Mouse (Mus musculus): Measurements from ENCODE around the gene Dhtkd1. TPM values are rescaled to one million over a fixed set of nuclear protein-coding genes. Genes with fewer than 3 reads are reported as not detected.
A peak's percentile ranks its signal among the peaks of the same experiment; 100 is the strongest.
"Not testable (repeated sequence)": the region's sequence is repeated elsewhere in the genome, so short reads cannot be mapped to it uniquely, and the experiment has no call there.

Gene Dhtkd1
- 1.9 and 2.2 TPM in 2 replicates for polyA plus RNA-seq (2014; fragmentation: Nextera tagmentation; extraction: Ambion mirVana)

DNA sequence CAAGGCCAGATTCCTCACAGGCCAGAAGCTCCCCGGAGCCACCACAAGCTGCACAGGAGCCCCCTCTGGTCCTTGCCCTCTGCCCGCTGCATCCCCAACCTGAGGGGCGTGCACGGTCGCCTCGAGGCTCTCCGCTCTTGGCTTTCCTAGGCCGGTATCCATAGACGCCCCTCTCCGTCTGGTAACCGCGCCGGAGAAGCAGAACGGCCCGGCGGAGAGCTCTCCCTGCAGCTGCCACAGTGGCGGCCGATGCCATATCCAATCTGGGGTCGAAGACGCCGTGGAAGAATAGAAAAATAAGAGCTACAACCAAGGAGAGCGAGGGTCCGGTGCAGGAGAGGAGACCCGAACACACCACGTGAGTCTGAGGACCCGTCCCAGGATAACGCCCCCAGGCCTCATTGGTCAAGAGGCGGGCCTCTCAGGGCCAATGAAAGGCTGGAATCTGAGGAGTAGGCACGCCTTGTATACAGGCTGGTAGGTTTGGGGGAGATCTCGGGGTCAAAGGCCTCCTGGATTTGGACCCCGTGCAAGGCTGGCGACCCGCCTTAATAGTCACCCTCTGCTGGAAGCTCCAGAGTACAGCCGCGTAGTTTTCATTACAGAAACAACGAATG lies at the start of gene Dhtkd1:
Gene Dhtkd1 (minus strand): TSS at position 377 of the 617 bp plus-strand sequence.
- H3K27ac ChIP-seq (replicated peaks; ENCODE audit: low read depth, low read length): no peak within 1 kb of the TSS
- H3K27me3 ChIP-seq (replicated peaks; ENCODE audit: control insufficient read depth, insufficient read depth, low read length): no peaks in the 10 kb centered on the region
- H3K4me3 ChIP-seq (ENCODE audit: low read depth, low read length): peak within 1 kb of the TSS; percentile 53
- H3K4me1 ChIP-seq (ENCODE audit: control insufficient read depth, insufficient read depth, low read length): no peaks in the 10 kb centered on the region; the same call in 1 of the 2 replicates
- peak; percentile 95 for ATAC-seq (ENCODE audit: low read depth)
- DNase-seq (ENCODE audit: low spot score): peak; percentile 88
- no peaks in the 10 kb centered on the region for H3K9me3 ChIP-seq (ENCODE audit: control insufficient read depth, low read length)
- peak within 1 kb of the TSS; percentile 68 for H3K4me2 ChIP-seq (ENCODE audit: low read depth, low read length)
- H3K36me3 ChIP-seq (ENCODE audit: control insufficient read depth, insufficient read depth, low read length): no peaks in the 10 kb centered on the region
- H3K9ac ChIP-seq (ENCODE audit: low read depth, low read length): peak within 1 kb of the TSS; percentile 66
- WGBS: 0% methylated on average over 35 of the region's 36 CpGs

DNA sequence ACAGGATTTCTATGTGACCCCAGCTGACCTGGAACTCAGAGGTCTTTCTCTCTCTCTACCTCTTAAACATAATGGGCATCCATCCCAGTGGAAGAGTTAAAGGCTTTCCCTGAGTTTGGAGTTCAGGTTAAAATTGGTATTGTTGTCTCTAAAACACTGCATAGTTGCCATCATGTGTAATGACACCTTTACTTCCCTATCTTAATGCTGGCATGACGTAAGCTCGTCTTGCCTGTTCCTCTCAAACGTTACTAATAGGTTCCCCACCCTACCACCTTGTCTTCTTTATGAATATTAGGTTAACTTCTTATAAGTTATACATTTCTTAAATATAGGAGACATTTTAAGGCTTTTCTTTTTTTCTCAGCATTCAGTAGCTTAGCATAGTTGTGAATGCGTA lies 34.9 kb upstream of the Dhtkd1 start:
- Histone ChIP-seq H3K9me3 (ENCODE audit: control insufficient read depth, low read length) (no peaks in the 10 kb centered on the region), H3K27ac (replicated peaks; ENCODE audit: low read depth, low read length) (no peak overlapping the region), H3K4me3 (ENCODE audit: low read depth, low read length) (no peak overlapping the region), H3K27me3 (replicated peaks; ENCODE audit: control insufficient read depth, insufficient read depth, low read length) (no peaks in the 10 kb centered on the region), H3K36me3 (ENCODE audit: control insufficient read depth, insufficient read depth, low read length) (peaks cover 76% of the 10 kb centered on the region), H3K4me2 (ENCODE audit: low read depth, low read length) (no peak overlapping the region), H3K9ac (ENCODE audit: low read depth, low read length) (no peak overlapping the region), H3K4me1 (ENCODE audit: control insufficient read depth, insufficient read depth, low read length) (no peaks in the 10 kb centered on the region)
- ATAC-seq (ENCODE audit: low read depth) (no peak), DNase-seq (ENCODE audit: low spot score) (no peak)
- 90% methylated on average over 4 of the region's 4 CpGs for WGBS

DNA sequence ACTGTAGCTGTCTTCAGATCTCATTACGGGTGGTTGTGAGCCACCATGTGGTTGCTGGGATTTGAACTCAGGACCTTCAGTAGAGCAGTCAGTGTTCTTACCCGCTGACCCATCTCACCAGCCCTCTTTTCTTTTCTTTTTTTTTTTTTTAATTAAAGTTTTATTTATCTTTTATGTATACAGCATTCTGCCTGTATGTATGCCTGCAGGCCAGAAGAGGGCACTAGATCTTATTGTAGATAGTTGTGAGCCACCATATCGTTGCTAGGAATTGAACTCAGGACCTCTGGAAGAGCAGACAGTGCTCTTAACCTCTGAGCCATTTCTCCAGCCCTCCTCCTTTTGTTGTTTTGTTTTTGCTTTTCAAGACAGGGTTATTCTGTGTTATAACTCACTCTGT lies 28.0 kb upstream of the Dhtkd1 start:
- H3K4me3 ChIP-seq (ENCODE audit: low read depth, low read length); H3K4me2 ChIP-seq (ENCODE audit: low read depth, low read length); H3K4me1 ChIP-seq (ENCODE audit: control insufficient read depth, insufficient read depth, low read length); DNase-seq (ENCODE audit: low spot score); H3K9me3 ChIP-seq (ENCODE audit: control insufficient read depth, low read length); H3K9ac ChIP-seq (ENCODE audit: low read depth, low read length); ATAC-seq (ENCODE audit: low read depth); H3K27me3 ChIP-seq (replicated peaks; ENCODE audit: control insufficient read depth, insufficient read depth, low read length); H3K27ac ChIP-seq (replicated peaks; ENCODE audit: low read depth, low read length): not testable (repeated sequence)
- WGBS: 95% methylated on average over 3 of the region's 3 CpGs
- peaks cover 24% of the 10 kb centered on the region for H3K36me3 ChIP-seq (ENCODE audit: control insufficient read depth, insufficient read depth, low read length)

DNA sequence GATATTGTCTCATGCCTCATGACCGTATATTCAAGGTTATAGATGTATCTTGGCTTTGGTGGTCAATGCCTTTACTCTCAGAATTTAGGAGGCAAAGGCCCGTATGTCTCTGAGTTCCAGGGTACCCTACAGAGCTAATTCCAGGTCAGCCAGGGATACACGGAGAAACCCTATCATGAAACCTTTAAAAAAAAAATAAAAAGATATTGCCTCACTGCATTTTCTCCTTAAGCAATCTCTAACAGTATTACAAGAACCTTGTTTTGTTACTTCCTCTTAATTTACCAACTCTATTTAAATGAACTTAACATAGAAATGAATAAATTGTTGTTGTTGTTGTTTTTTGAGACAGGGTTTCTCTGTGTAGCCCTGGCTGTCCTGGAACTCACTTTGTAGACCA lies 23.4 kb upstream of the Dhtkd1 start:
- DNase-seq (ENCODE audit: low spot score) (no peak), ATAC-seq (ENCODE audit: low read depth) (no peak)
- Histone ChIP-seq H3K27ac (replicated peaks; ENCODE audit: low read depth, low read length) (no peak overlapping the region), H3K9ac (ENCODE audit: low read depth, low read length) (no peak overlapping the region), H3K36me3 (ENCODE audit: control insufficient read depth, insufficient read depth, low read length) (peaks cover 39% of the 10 kb centered on the region), H3K4me2 (ENCODE audit: low read depth, low read length) (no peak overlapping the region), H3K27me3 (replicated peaks; ENCODE audit: control insufficient read depth, insufficient read depth, low read length) (no peaks in the 10 kb centered on the region), H3K9me3 (ENCODE audit: control insufficient read depth, low read length) (0 out of 2 replicates have a peak, but pooled peaks cover 2% of the 10 kb centered on the region), H3K4me1 (ENCODE audit: control insufficient read depth, insufficient read depth, low read length) (no peaks in the 10 kb centered on the region), H3K4me3 (ENCODE audit: low read depth, low read length) (no peak overlapping the region)
- WGBS: 96% methylated on average over 3 of the region's 3 CpGs

DNA sequence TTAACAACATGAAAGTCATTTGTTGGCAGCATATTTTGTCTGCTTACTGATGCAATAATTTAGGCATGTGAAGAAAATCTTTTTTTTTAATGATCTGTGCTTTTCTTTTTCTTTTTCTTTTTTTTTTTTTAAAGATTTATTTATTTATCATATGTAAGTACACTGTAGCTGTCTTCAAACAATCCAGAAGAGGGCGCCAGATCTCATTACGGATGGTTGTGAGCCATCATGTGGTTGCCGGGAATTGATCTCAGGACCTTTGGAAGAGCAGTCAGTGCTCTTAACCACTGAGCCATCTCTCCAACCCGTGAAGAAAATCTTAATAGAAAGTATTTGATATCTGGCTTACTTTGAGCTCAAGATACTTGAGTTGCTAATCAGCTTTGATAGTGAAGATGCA lies 21.1 kb upstream of the Dhtkd1 start:
- not testable (repeated sequence) for ATAC-seq (ENCODE audit: low read depth); H3K9ac ChIP-seq (ENCODE audit: low read depth, low read length); DNase-seq (ENCODE audit: low spot score); H3K4me2 ChIP-seq (ENCODE audit: low read depth, low read length); H3K27ac ChIP-seq (replicated peaks; ENCODE audit: low read depth, low read length); H3K27me3 ChIP-seq (replicated peaks; ENCODE audit: control insufficient read depth, insufficient read depth, low read length); H3K4me3 ChIP-seq (ENCODE audit: low read depth, low read length); H3K4me1 ChIP-seq (ENCODE audit: control insufficient read depth, insufficient read depth, low read length); H3K9me3 ChIP-seq (ENCODE audit: control insufficient read depth, low read length)
- 90% methylated on average over 4 of the region's 4 CpGs for WGBS
- H3K36me3 ChIP-seq (ENCODE audit: control insufficient read depth, insufficient read depth, low read length): peaks cover 54% of the 10 kb centered on the region

DNA sequence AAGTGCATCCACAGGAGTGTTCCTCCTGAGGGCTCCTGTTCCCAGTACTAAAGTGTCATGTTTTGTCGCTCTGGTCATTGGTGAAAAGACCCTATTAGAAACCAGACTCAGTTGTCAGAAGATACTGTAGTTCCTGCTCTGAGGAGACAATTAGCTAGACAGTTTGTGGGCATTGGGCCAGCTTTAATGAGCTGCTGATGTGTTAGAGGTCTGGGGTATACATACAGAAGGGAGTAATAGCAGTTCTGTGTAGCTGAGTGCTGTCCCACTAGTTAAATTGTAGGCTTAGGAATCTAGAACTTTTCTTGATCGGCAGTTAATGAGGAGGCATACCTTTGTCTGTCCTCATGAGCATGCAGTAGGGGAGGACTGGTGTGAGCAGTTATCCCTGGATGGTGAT lies 19.7 kb upstream of the Dhtkd1 start:
- Histone ChIP-seq H3K4me1 (ENCODE audit: control insufficient read depth, insufficient read depth, low read length) (no peaks in the 10 kb centered on the region), H3K27ac (replicated peaks; ENCODE audit: low read depth, low read length) (no peak overlapping the region), H3K9ac (ENCODE audit: low read depth, low read length) (no peak overlapping the region), H3K27me3 (replicated peaks; ENCODE audit: control insufficient read depth, insufficient read depth, low read length) (no peaks in the 10 kb centered on the region), H3K9me3 (ENCODE audit: control insufficient read depth, low read length) (0 out of 2 replicates have a peak, but pooled peaks cover 2% of the 10 kb centered on the region), H3K4me3 (ENCODE audit: low read depth, low read length) (no peak overlapping the region), H3K36me3 (ENCODE audit: control insufficient read depth, insufficient read depth, low read length) (peaks cover 68% of the 10 kb centered on the region), H3K4me2 (ENCODE audit: low read depth, low read length) (no peak overlapping the region)
- WGBS: 80% methylated on average over 2 of the region's 2 CpGs
- ATAC-seq (ENCODE audit: low read depth) (no peak), DNase-seq (ENCODE audit: low spot score) (peak; percentile 2)

DNA sequence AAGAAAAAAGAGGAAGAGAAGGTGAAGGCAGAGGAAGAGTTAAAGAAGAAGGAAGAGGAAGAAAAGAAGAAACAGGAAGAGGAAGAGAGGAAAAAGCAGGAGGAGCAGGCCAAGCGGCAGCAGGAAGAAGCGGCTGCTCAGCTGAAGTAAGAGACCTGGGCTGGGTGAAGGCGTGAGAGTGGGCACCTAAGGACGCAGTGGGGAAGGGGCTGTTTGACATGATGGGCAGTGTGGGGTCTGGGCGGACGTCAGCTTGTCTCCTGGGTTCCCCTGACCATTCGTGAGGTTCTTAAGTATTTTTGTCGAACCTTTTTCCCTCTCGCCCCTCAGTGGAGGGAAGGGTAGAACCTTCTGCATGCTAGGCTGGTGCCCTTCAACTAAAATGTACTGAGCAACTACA lies 15.1 kb upstream of the Dhtkd1 start:
- Histone ChIP-seq H3K4me1 (ENCODE audit: control insufficient read depth, insufficient read depth, low read length) (peaks cover under 1% of the 10 kb centered on the region; the same call in 1 of the 2 replicates), H3K4me3 (ENCODE audit: low read depth, low read length) (no peak overlapping the region), H3K4me2 (ENCODE audit: low read depth, low read length) (no peak overlapping the region), H3K9ac (ENCODE audit: low read depth, low read length) (no peak overlapping the region), H3K27ac (replicated peaks; ENCODE audit: low read depth, low read length) (no peak overlapping the region), H3K36me3 (ENCODE audit: control insufficient read depth, insufficient read depth, low read length) (peaks cover 48% of the 10 kb centered on the region), H3K27me3 (replicated peaks; ENCODE audit: control insufficient read depth, insufficient read depth, low read length) (no peaks in the 10 kb centered on the region), H3K9me3 (ENCODE audit: control insufficient read depth, low read length) (no peaks in the 10 kb centered on the region)
- DNase-seq (ENCODE audit: low spot score): no peak
- no peak for ATAC-seq (ENCODE audit: low read depth)
- WGBS: 93% methylated on average over 7 of the region's 9 CpGs

DNA sequence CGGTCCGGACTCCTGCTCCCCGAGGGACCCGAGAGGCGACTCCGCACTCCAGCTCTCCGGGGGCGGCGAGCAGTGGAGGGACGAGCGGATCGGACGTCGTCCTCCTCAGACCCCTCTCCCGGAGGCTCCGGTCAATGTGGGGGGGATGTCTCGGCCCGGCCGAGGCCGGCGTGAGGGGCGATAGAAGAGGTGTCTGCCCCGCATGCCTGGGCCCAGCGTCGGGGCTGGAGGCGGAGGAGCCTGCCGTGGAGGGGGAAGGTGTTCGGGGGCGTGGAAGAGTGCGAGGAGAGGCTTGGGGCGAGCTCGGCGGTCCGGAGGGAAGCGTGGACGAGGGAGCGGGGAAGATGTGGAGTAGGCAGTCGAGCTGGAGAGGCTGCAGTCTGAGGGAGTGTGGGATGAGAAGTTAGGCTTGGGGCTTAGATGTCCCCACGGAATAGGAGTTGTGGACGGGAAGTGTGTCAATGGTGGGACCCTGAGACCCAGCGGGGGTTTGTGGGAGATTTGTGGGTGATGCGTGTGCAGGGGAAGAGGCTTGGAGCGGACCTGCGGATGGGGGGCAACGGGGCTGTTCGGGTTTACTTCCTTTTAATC lies 9.1 kb upstream of the Dhtkd1 start:
- Histone ChIP-seq H3K36me3 (ENCODE audit: control insufficient read depth, insufficient read depth, low read length) (no peaks in the 10 kb centered on the region), H3K9ac (ENCODE audit: low read depth, low read length) (peak overlapping the region; percentile 92), H3K4me1 (ENCODE audit: control insufficient read depth, insufficient read depth, low read length) (peaks cover 5% of the 10 kb centered on the region), H3K4me2 (ENCODE audit: low read depth, low read length) (peak overlapping the region; percentile 77), H3K4me3 (ENCODE audit: low read depth, low read length) (peak overlapping the region; percentile 86), H3K27ac (replicated peaks; ENCODE audit: low read depth, low read length) (peak overlapping the region; percentile 87), H3K9me3 (ENCODE audit: control insufficient read depth, low read length) (no peaks in the 10 kb centered on the region), H3K27me3 (replicated peaks; ENCODE audit: control insufficient read depth, insufficient read depth, low read length) (no peaks in the 10 kb centered on the region)
- ATAC-seq (ENCODE audit: low read depth) (peak; percentile 51), DNase-seq (ENCODE audit: low spot score) (peak; percentile 29)
- under 1% methylated on average over 32 of the region's 46 CpGs for WGBS
